Mouse (Mus musculus): ENCODE measurements at regions not wholly inside any gene's neighbourhood (a gene's known extent, or its start where the extent isn't known, plus 50 kb on each side); places are given as distances from the start of the nearest gene placed in this dataset.

DNA sequence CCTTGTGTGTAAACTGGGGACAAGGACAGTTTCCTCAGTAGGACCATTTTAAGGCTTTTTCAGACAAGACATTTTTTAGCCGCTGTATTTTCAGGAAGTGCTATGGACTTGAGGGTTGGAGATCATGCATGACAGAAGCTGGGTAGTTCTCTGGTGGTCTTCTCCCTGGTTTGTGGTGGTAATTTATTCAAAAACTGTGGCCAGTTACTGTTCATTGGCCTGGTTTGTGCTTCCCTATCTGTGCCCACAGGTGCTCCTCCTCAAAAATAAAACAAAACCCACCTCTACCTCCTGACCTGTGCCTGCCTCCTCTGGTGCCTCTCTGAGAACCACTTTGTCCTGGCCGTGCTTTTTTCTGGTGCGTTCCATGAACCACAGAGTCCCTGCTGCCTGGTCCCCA lies 177.3 kb upstream of the Mrps10 start:
- Histone ChIP-seq H3K4me2 (ENCODE audit: low read depth, low read length, severe bottlenecking) (no peak overlapping the region), H3K27me3 (ENCODE audit: control insufficient read depth, insufficient read depth, low read length) (no peaks in the 10 kb centered on the region), H3K4me1 (replicated peaks; ENCODE audit: control insufficient read depth, insufficient read depth, low read length) (no peaks in the 10 kb centered on the region), H3K4me3 (ENCODE audit: low read depth, low read length) (no peak overlapping the region), H3K36me3 (ENCODE audit: control insufficient read depth, insufficient read depth, low read length) (no peaks in the 10 kb centered on the region), H3K9ac (ENCODE audit: low read length) (no peak overlapping the region), H3K27ac (ENCODE audit: low read depth, low read length) (no peak overlapping the region), H3K9me3 (ENCODE audit: control insufficient read depth, low read length) (no peaks in the 10 kb centered on the region; the same call in 1 of the 2 replicates)
- DNase-seq (ENCODE audit: low spot score) (no peak), ATAC-seq (replicated peaks; ENCODE audit: low FRiP score) (no peak)
- WGBS: 98% methylated on average over 3 of the region's 3 CpGs

DNA sequence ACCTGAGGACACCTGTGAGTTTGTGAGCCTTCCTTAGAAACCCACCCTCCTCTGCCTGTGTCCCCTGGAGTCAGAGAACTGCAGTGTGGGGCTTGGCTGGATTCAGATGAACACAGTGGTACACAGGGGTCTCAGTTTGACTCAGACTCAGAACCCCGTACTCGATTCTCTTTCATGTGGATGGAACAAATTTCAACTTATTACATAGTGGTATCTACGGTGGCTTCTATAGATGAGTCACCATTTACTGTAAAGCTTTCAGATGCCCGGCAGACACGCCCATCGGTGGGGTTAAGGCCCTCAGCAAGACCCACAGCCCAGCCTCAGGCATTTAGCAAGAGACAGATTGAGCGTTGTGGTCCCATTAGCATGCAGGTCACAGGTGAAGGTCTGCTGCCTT lies 178.9 kb upstream of the Mrps10 start:
- no peak overlapping the region for H3K9ac ChIP-seq (ENCODE audit: low read length)
- 89% methylated on average over 7 of the region's 7 CpGs for WGBS

DNA sequence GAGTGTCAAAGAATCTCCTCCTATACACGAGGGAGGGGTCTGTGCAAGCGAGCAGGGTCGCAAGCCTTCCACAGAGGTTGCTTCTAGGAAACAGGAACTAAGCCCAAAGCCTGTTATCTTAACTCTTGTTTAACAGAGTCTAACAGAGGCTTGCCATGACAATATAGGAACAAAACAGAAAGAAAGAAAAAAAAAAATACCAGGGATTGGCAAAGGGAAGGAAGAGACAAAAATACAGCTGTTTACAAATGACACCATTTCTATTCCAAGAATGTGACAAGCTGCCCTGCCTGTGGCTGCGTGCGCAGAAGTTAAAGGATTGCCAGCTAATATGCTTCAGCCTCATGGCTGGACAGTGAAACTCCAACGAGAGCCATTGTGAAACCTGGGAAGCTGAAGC lies 173.8 kb upstream of the Ubr2 start:
- no peak overlapping the region for H3K27ac ChIP-seq (ENCODE audit: low read depth, low read length)

More for the DNA sequence above, 178.9 kb upstream of the Mrps10 start:
- Histone ChIP-seq H3K36me3 (ENCODE audit: control insufficient read depth, insufficient read depth, low read length) (no peaks in the 10 kb centered on the region), H3K4me1 (replicated peaks; ENCODE audit: control insufficient read depth, insufficient read depth, low read length) (no peaks in the 10 kb centered on the region), H3K27ac (ENCODE audit: low read depth, low read length) (no peak overlapping the region), H3K4me2 (ENCODE audit: low read depth, low read length, severe bottlenecking) (no peak overlapping the region), H3K4me3 (ENCODE audit: low read depth, low read length) (no peak overlapping the region), H3K9me3 (ENCODE audit: control insufficient read depth, low read length) (no peaks in the 10 kb centered on the region; the same call in 1 of the 2 replicates), H3K27me3 (ENCODE audit: control insufficient read depth, insufficient read depth, low read length) (no peaks in the 10 kb centered on the region)
- DNase-seq (ENCODE audit: low spot score) (no peak), ATAC-seq (replicated peaks; ENCODE audit: low FRiP score) (no peak)

DNA sequence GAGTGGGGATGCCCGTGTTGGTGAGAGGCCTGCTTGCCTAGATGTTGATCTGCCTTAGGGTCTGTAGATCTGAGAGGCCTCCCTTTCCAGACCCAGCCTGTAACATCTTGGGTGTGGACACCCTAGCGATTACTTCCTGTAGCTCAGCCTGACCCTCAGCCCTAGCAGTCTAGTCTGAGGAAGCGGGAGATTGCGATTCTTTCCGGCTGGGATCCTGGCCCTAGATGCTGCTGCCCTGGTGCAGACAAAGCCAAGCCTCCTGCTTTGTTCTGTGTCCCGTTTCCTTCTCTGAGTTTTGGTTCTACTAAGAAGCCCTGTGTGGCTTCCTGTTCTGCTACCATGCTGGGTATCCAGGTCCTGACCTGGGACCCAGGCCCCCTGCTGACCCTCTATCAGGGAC lies 171.8 kb upstream of the Ubr2 start:
- Histone ChIP-seq H3K27ac (ENCODE audit: low read depth, low read length) (no peak overlapping the region), H3K4me2 (ENCODE audit: low read depth, low read length, severe bottlenecking) (no peak overlapping the region), H3K9me3 (ENCODE audit: control insufficient read depth, low read length) (no peaks in the 10 kb centered on the region), H3K9ac (ENCODE audit: low read length) (no peak overlapping the region), H3K27me3 (ENCODE audit: control insufficient read depth, insufficient read depth, low read length) (no peaks in the 10 kb centered on the region), H3K4me1 (replicated peaks; ENCODE audit: control insufficient read depth, insufficient read depth, low read length) (no peaks in the 10 kb centered on the region), H3K4me3 (ENCODE audit: low read depth, low read length) (no peak overlapping the region), H3K36me3 (ENCODE audit: control insufficient read depth, insufficient read depth, low read length) (no peaks in the 10 kb centered on the region)
- WGBS: 66% methylated on average over 6 of the region's 6 CpGs
- DNase-seq (ENCODE audit: low spot score) (no peak), ATAC-seq (replicated peaks; ENCODE audit: low FRiP score) (no peak)

More for the DNA sequence above, 173.8 kb upstream of the Ubr2 start:
- ATAC-seq (replicated peaks; ENCODE audit: low FRiP score) (no peak), DNase-seq (ENCODE audit: low spot score) (no peak)
- no peak overlapping the region for H3K4me3 ChIP-seq (ENCODE audit: low read depth, low read length)
- no peaks in the 10 kb centered on the region for H3K9me3 ChIP-seq (ENCODE audit: control insufficient read depth, low read length)
- H3K4me1 ChIP-seq (replicated peaks; ENCODE audit: control insufficient read depth, insufficient read depth, low read length): no peaks in the 10 kb centered on the region
- 87% methylated on average over 6 of the region's 6 CpGs for WGBS
- H3K36me3 ChIP-seq (ENCODE audit: control insufficient read depth, insufficient read depth, low read length): no peaks in the 10 kb centered on the region
- no peak overlapping the region for H3K9ac ChIP-seq (ENCODE audit: low read length)
- no peaks in the 10 kb centered on the region for H3K27me3 ChIP-seq (ENCODE audit: control insufficient read depth, insufficient read depth, low read length)
- H3K4me2 ChIP-seq (ENCODE audit: low read depth, low read length, severe bottlenecking): no peak overlapping the region

DNA sequence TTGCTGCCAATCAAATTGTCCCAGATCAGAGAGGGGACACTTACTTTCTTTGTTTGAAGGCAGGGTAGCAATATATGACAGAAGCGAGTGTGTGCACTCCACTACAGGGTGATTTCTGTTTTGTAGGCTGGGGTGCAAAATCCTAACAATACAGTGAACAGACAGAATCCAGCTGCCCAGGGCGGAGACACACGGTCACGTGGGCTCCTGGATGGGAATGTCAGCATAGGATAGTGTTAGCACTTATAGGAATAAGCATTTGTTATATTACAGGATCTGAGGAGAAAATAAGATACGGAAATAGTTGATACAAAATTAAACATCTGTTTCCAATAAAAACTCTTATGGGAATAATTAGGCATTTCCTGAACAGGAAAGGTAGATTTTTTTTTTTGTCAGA lies 169.1 kb upstream of the Ubr2 start:
- DNase-seq (ENCODE audit: low spot score) (no peak), ATAC-seq (replicated peaks; ENCODE audit: low FRiP score) (no peak)
- no peak overlapping the region for H3K27ac ChIP-seq (ENCODE audit: low read depth, low read length)
- H3K4me3 ChIP-seq (ENCODE audit: low read depth, low read length): no peak overlapping the region
- 73% methylated on average over 5 of the region's 5 CpGs for WGBS
- H3K9me3 ChIP-seq (ENCODE audit: control insufficient read depth, low read length): no peaks in the 10 kb centered on the region
- no peaks in the 10 kb centered on the region for H3K4me1 ChIP-seq (replicated peaks; ENCODE audit: control insufficient read depth, insufficient read depth, low read length)
- H3K4me2 ChIP-seq (ENCODE audit: low read depth, low read length, severe bottlenecking): no peak overlapping the region
- H3K9ac ChIP-seq (ENCODE audit: low read length): no peak overlapping the region
- H3K27me3 ChIP-seq (ENCODE audit: control insufficient read depth, insufficient read depth, low read length): no peaks in the 10 kb centered on the region
- no peaks in the 10 kb centered on the region for H3K36me3 ChIP-seq (ENCODE audit: control insufficient read depth, insufficient read depth, low read length)

DNA sequence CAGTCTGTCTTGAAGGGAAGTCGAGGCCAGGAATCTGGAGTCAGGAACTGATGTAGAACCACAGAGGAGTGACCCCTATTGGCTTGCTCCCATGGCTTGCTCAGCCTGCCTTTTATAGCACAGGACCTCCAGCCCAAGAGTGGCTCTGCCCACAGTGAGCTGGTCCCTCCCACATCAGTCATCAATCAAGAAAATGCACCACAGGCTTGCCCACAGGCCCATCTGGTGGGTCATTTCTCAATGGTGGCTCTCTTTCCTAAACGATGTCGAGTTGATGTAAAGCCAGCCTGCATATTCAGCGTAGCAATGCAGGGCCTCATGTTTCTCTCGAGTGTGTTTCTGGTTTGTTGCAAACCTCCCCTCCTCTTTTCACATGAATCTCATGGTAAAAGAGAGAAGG lies 168.3 kb upstream of the Ubr2 start:
- Histone ChIP-seq H3K36me3 (ENCODE audit: control insufficient read depth, insufficient read depth, low read length) (no peaks in the 10 kb centered on the region), H3K4me1 (replicated peaks; ENCODE audit: control insufficient read depth, insufficient read depth, low read length) (no peaks in the 10 kb centered on the region), H3K27ac (ENCODE audit: low read depth, low read length) (no peak overlapping the region), H3K9me3 (ENCODE audit: control insufficient read depth, low read length) (no peaks in the 10 kb centered on the region), H3K4me3 (ENCODE audit: low read depth, low read length) (no peak overlapping the region), H3K9ac (ENCODE audit: low read length) (no peak overlapping the region), H3K4me2 (ENCODE audit: low read depth, low read length, severe bottlenecking) (no peak overlapping the region), H3K27me3 (ENCODE audit: control insufficient read depth, insufficient read depth, low read length) (no peaks in the 10 kb centered on the region)
- no peak for ATAC-seq (replicated peaks; ENCODE audit: low FRiP score)
- no peak for DNase-seq (ENCODE audit: low spot score)
- WGBS: 75% methylated on average over 5 of the region's 5 CpGs

DNA sequence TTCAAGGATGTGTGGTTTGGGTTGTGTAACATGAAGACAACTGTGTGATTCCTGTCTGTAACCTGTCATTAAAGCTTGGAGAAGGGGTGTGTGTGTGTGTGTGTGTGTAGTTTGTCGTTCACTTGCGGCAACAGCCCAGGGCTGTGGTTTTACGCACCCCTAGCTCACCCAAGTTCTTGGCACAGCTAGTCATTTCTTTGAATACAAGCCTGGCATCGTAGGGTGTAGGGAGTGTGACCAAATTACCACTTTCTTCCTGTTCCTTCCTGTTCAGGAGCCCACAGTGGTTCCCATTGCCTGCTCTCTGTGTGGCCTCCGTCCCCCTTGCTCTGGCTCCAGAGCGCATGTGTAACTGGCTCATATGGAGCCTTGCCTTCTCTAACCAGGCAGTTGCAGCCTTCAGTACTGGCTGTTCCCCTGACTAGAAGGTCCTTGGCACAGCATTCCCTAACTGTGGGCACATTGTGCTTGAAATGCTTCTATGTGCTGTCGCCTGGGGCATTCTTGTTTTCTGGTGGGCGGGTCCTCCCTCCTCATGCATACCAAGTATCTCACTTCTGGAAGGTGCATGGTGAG lies 167.4 kb upstream of the Ubr2 start:
- ATAC-seq (replicated peaks; ENCODE audit: low FRiP score) (no peak), DNase-seq (ENCODE audit: low spot score) (no peak)
- Histone ChIP-seq H3K36me3 (ENCODE audit: control insufficient read depth, insufficient read depth, low read length) (no peaks in the 10 kb centered on the region), H3K4me1 (replicated peaks; ENCODE audit: control insufficient read depth, insufficient read depth, low read length) (no peaks in the 10 kb centered on the region), H3K27me3 (ENCODE audit: control insufficient read depth, insufficient read depth, low read length) (no peaks in the 10 kb centered on the region), H3K27ac (ENCODE audit: low read depth, low read length) (no peak overlapping the region), H3K9me3 (ENCODE audit: control insufficient read depth, low read length) (no peaks in the 10 kb centered on the region), H3K4me2 (ENCODE audit: low read depth, low read length, severe bottlenecking) (no peak overlapping the region), H3K4me3 (ENCODE audit: low read depth, low read length) (no peak overlapping the region), H3K9ac (ENCODE audit: low read length) (no peak overlapping the region)
- WGBS: 91% methylated on average over 8 of the region's 8 CpGs

DNA sequence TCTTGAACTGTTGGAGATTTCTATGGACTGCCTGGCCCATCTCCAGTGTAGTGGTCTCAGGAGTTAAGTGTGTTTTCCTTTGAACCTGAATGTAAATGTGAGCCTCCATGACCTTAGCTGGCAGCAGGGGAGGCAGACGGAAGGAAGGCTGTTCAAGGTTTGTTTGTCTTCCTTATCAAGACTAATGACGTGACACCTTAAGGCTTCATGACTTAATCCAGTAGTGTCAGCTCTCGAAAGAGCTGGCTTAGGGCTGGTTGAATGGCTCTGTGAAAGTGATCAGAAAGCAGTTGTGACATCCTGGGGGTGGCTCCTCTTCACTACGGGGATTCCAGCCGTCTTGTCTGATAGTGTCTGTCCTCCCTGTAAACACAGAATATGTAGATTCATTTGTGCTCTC lies 166.0 kb upstream of the Ubr2 start:
- 82% methylated on average over 5 of the region's 5 CpGs for WGBS
- no peak overlapping the region for H3K27ac ChIP-seq (ENCODE audit: low read depth, low read length)

DNA sequence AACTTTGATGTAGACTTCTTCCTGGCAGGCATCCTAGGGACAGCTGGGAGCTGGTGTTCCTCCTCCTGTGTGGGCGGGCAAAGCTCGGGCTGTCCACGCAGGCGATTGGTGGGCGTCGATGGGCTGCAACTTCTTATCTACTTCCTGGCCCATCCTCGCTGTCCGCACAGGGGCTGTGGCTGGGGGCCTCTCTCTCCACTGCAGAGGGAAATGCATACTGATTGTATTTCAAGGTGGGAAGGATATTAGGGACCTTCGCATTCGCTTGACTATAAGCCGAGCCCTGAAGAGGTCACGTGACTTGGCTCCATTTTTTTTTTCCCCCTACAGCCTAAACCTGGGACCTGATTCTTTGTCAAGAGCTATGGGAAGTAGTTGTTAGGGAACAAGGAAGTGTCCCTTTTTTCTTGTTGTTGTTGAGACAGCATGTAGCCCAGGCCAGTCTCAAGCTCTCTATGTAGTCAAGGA lies 164.4 kb upstream of the Ubr2 start:
- no peaks in the 10 kb centered on the region for H3K27me3 ChIP-seq (ENCODE audit: control insufficient read depth, insufficient read depth, low read length)
- no peaks in the 10 kb centered on the region for H3K4me1 ChIP-seq (replicated peaks; ENCODE audit: control insufficient read depth, insufficient read depth, low read length)
- H3K4me2 ChIP-seq (ENCODE audit: low read depth, low read length, severe bottlenecking): no peak overlapping the region
- no peaks in the 10 kb centered on the region for H3K9me3 ChIP-seq (ENCODE audit: control insufficient read depth, low read length)
- WGBS: 83% methylated on average over 12 of the region's 12 CpGs
- no peak overlapping the region for H3K9ac ChIP-seq (ENCODE audit: low read length)
- H3K27ac ChIP-seq (ENCODE audit: low read depth, low read length): no peak overlapping the region
- DNase-seq (ENCODE audit: low spot score) (no peak), ATAC-seq (replicated peaks; ENCODE audit: low FRiP score) (no peak)
- no peaks in the 10 kb centered on the region for H3K36me3 ChIP-seq (ENCODE audit: control insufficient read depth, insufficient read depth, low read length)
- no peak overlapping the region for H3K4me3 ChIP-seq (ENCODE audit: low read depth, low read length)

More for the DNA sequence above, 166.0 kb upstream of the Ubr2 start:
- no peak overlapping the region for H3K4me3 ChIP-seq (ENCODE audit: low read depth, low read length)
- no peak overlapping the region for H3K9ac ChIP-seq (ENCODE audit: low read length)
- ATAC-seq (replicated peaks; ENCODE audit: low FRiP score) (no peak), DNase-seq (ENCODE audit: low spot score) (no peak)
- no peaks in the 10 kb centered on the region for H3K4me1 ChIP-seq (replicated peaks; ENCODE audit: control insufficient read depth, insufficient read depth, low read length)
- H3K27me3 ChIP-seq (ENCODE audit: control insufficient read depth, insufficient read depth, low read length): no peaks in the 10 kb centered on the region
- no peaks in the 10 kb centered on the region for H3K9me3 ChIP-seq (ENCODE audit: control insufficient read depth, low read length)
- H3K36me3 ChIP-seq (ENCODE audit: control insufficient read depth, insufficient read depth, low read length): no peaks in the 10 kb centered on the region
- H3K4me2 ChIP-seq (ENCODE audit: low read depth, low read length, severe bottlenecking): no peak overlapping the region

Measured in forebrain, embryonic 11.5 days (tissue).